In the genomic region with DNA sequence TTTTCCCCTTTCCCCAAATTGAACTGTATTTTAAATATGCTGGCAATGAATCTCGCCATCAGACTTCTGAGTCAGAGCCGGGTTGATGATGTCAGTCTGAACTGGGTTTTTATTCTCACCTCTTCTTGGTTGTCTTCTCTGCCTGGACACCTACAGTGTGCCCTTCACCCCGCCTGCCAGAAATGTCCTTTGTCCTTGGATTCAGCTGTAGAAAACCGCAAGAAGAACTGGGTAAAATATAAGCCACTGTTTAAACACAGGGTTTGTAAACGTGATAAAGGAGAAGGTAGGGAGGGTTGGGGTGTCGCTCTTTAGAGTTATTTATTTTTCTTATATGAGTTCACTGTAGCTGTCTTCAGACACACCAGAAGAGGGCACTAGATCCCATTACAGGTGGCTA, we compare ENCODE assay signal across 31 mouse cellular contexts. TPM values are rescaled to one million over a fixed set of nuclear protein-coding genes. Genes with fewer than 3 reads are reported as not detected.
"Had no signal": no experiment of that assay in that cellular context is flagged by ENCODE, and none has a peak within 500 bp of the region (broad histone marks: within the 10 kb centered on the region; RNA-seq: fewer than 3 reads in every experiment).

No protein-coding gene starts in this region.

- H3K4me3 ChIP-seq: hindbrain, embryonic 15.5 days; limb, embryonic 12.5 days; limb, embryonic 15.5 days; liver, embryonic 12.5 days; liver, embryonic 15.5 days; midbrain, embryonic 12.5 days; midbrain, embryonic 15.5 days; myocyte; neural tube, embryonic 12.5 days; neural tube, embryonic 15.5 days had no signal

- H3K9ac ChIP-seq: hindbrain, embryonic 15.5 days; limb, embryonic 12.5 days; limb, embryonic 15.5 days; liver, embryonic 12.5 days; liver, embryonic 15.5 days; midbrain, embryonic 12.5 days; midbrain, embryonic 15.5 days; neural tube, embryonic 12.5 days; neural tube, embryonic 15.5 days had no signal

- H3K4me1 ChIP-seq: limb, embryonic 12.5 days; midbrain, embryonic 12.5 days; midbrain, embryonic 15.5 days; neural tube, embryonic 12.5 days had no signal

- H3K27me3 ChIP-seq: hindbrain, embryonic 15.5 days; limb, embryonic 12.5 days; limb, embryonic 15.5 days; liver, embryonic 12.5 days; liver, embryonic 15.5 days; midbrain, embryonic 12.5 days; midbrain, embryonic 15.5 days; neural tube, embryonic 12.5 days; neural tube, embryonic 15.5 days had no signal

- DNase-seq: kidney, adult 2 months; kidney, postnatal 25 days; left cerebral cortex, postnatal 4 days; lung, adult 2 months; lung, postnatal 14 days; right cerebral cortex, adult 18-20 months; right cerebral cortex, postnatal 14 days; spleen, adult 18-20 months; thymus, adult 18-20 months; thymus, postnatal 36 days had no signal

- H3K27ac ChIP-seq: hindbrain, embryonic 15.5 days; kidney, postnatal 0 days; limb, embryonic 12.5 days; limb, embryonic 15.5 days; liver, embryonic 12.5 days; liver, embryonic 15.5 days; macrophage; midbrain, embryonic 12.5 days; midbrain, embryonic 15.5 days; neural tube, embryonic 12.5 days; neural tube, embryonic 15.5 days had no signal

- H3K9me3 ChIP-seq: hindbrain, embryonic 15.5 days; limb, embryonic 12.5 days; limb, embryonic 15.5 days; liver, embryonic 12.5 days; liver, embryonic 15.5 days; midbrain, embryonic 12.5 days; midbrain, embryonic 15.5 days; neural tube, embryonic 12.5 days; neural tube, embryonic 15.5 days had no signal

- ATAC-seq: liver, embryonic 12.5 days; midbrain, embryonic 15.5 days had no signal

- H3K4me2 ChIP-seq: hindbrain, embryonic 15.5 days; limb, embryonic 12.5 days; limb, embryonic 15.5 days; liver, embryonic 12.5 days; liver, embryonic 15.5 days; midbrain, embryonic 12.5 days; midbrain, embryonic 15.5 days; neural tube, embryonic 12.5 days; neural tube, embryonic 15.5 days had no signal

- H3K36me3 ChIP-seq: hindbrain, embryonic 15.5 days; limb, embryonic 12.5 days; limb, embryonic 15.5 days; liver, embryonic 12.5 days; liver, embryonic 15.5 days; midbrain, embryonic 12.5 days; midbrain, embryonic 15.5 days; neural tube, embryonic 12.5 days; neural tube, embryonic 15.5 days had no signal

RNA-seq across cellular contexts. Expression of a gene that starts 9.3 kb away (rescaled TPM):
- total RNA-seq: megakaryocyte, adult 5-6 weeks had no signal
- polyA plus RNA-seq: hindbrain, embryonic 15.5 days; intestine, embryonic 14.5 days; kidney, embryonic 14.5 days; macrophage; midbrain, embryonic 12.5 days; midbrain, embryonic 15.5 days had no signal

RNA-seq across cellular contexts. Expression of a gene that starts 37.0 kb away (rescaled TPM):
- polyA plus RNA-seq: myocyte had no signal

RNA-seq across cellular contexts. Expression of a gene that starts 59.2 kb away (rescaled TPM):
- total RNA-seq: layer of hippocampus, adult 8-10 months; layer of hippocampus, postnatal 14 days; left cerebral cortex, adult 8-10 months; left cerebral cortex, postnatal 14 days; left cerebral cortex, postnatal 4 days; megakaryocyte, adult 5-6 weeks; monocyte, adult 5-6 weeks had no signal
- polyA plus RNA-seq: hindbrain, embryonic 15.5 days; kidney, embryonic 14.5 days; kidney, postnatal 0 days; limb, embryonic 12.5 days; liver, embryonic 12.5 days; macrophage; midbrain, embryonic 12.5 days; midbrain, embryonic 15.5 days; myocyte; neural tube, embryonic 12.5 days; neural tube, embryonic 15.5 days; testis, adult 2 months had no signal
